Mouse (Mus musculus): ENCODE data around the gene Slc15a1.

- TF ChIP-seq CTCF (IDR thresholded peaks at IDR 0.05; ENCODE audit: extremely low read depth, insufficient read length, insufficient replicate concordance, low read depth, low read length) = no peak
- TF ChIP-seq POLR2A (IDR thresholded peaks at IDR 0.05; ENCODE audit: low read depth, low read length) = no peak
These were observed 26.9 kb downstream of the Slc15a1 start for GRCm38 (mm10) chr14:121477925-121478693.

Measured in small intestine, adult 2 months (tissue).